Mouse (Mus musculus): ENCODE measurements around the gene Slc16a7.

Gene Slc16a7

GRCm38 (mm10) chr10:125388876-125389786 is at the start of gene Slc16a7:
TSS of gene Slc16a7 (minus strand) at chr10:125389465.
- peak; percentile 91 for DNase-seq

GRCm38 (mm10) chr10:125418795-125419194 is 29.5 kb upstream of the Slc16a7 start:
- no peak for DNase-seq

GRCm38 (mm10) chr10:125399796-125400195 is 10.5 kb upstream of the Slc16a7 start:
- DNase-seq = no peak

- no peak for DNase-seq
Measured at GRCm38 (mm10) chr10:125390011-125390410, 746 bp upstream of the Slc16a7 start.

GRCm38 (mm10) chr10:125388481-125388875 is 787 bp downstream of the Slc16a7 start:
- DNase-seq = peak; percentile 46

- DNase-seq = peak; percentile 57
Measured at GRCm38 (mm10) chr10:125387782-125388415, 1.4 kb downstream of the Slc16a7 start.

- DNase-seq = no peak
Measured at GRCm38 (mm10) chr10:125375526-125375925, 13.7 kb downstream of the Slc16a7 start.

GRCm38 (mm10) chr10:125372666-125373065 is 16.6 kb downstream of the Slc16a7 start:
- DNase-seq = no peak

- no peak for DNase-seq
Measured at GRCm38 (mm10) chr10:125371451-125371850, 17.8 kb downstream of the Slc16a7 start.

- no peak for DNase-seq
Measured at GRCm38 (mm10) chr10:125370037-125370610, 19.1 kb downstream of the Slc16a7 start.

GRCm38 (mm10) chr10:125358479-125358878 is 30.8 kb downstream of the Slc16a7 start:
- no peak for DNase-seq

- no peak for DNase-seq
Measured at GRCm38 (mm10) chr10:125352805-125353204, 36.5 kb downstream of the Slc16a7 start.

- no peak for DNase-seq
Measured at GRCm38 (mm10) chr10:125348171-125348570, 41.1 kb downstream of the Slc16a7 start.

- no peak for DNase-seq
Measured at GRCm38 (mm10) chr10:125347149-125347548, 42.1 kb downstream of the Slc16a7 start.

- DNase-seq = no peak
Measured at GRCm38 (mm10) chr10:125346364-125346763, 42.9 kb downstream of the Slc16a7 start.

- no peak for DNase-seq
Measured at GRCm38 (mm10) chr10:125345583-125345982, 43.7 kb downstream of the Slc16a7 start.

- DNase-seq = no peak
Measured at GRCm38 (mm10) chr10:125342204-125342603, 47.1 kb downstream of the Slc16a7 start.

- DNase-seq = no peak
Measured at GRCm38 (mm10) chr10:125333799-125334198, 55.5 kb downstream of the Slc16a7 start.

- no peak for DNase-seq
Measured at GRCm38 (mm10) chr10:125331334-125331733, 57.9 kb downstream of the Slc16a7 start.

- no peak for DNase-seq
Measured at GRCm38 (mm10) chr10:125328331-125329063, 60.8 kb downstream of the Slc16a7 start.

- DNase-seq = no peak
Measured at GRCm38 (mm10) chr10:125324871-125325565, 64.2 kb downstream of the Slc16a7 start.

GRCm38 (mm10) chr10:125324149-125324834 is 65.0 kb downstream of the Slc16a7 start:
- DNase-seq = no peak

Data from right cerebral cortex, adult 18-20 months (tissue).